Mouse (Mus musculus) central nervous system, embryonic 11.5 days (tissue): ENCODE results near the gene Gbp5. TPM values are rescaled to one million over a fixed set of nuclear protein-coding genes. Genes with fewer than 3 reads are reported as not detected.

Experiments
- polyA plus RNA-seq: library from polyadenylated mRNA; depleted of rRNA; stranded (reverse); fragments of >200 nt; gene quantifications from 2 replicates; pipeline ENCODE4 v1.2.3, GENCODE M21; 2012; rRNA removed

Gbp5 gene
- 0.04 and 0.05 TPM in 2 replicates for polyA plus RNA-seq

DNA sequence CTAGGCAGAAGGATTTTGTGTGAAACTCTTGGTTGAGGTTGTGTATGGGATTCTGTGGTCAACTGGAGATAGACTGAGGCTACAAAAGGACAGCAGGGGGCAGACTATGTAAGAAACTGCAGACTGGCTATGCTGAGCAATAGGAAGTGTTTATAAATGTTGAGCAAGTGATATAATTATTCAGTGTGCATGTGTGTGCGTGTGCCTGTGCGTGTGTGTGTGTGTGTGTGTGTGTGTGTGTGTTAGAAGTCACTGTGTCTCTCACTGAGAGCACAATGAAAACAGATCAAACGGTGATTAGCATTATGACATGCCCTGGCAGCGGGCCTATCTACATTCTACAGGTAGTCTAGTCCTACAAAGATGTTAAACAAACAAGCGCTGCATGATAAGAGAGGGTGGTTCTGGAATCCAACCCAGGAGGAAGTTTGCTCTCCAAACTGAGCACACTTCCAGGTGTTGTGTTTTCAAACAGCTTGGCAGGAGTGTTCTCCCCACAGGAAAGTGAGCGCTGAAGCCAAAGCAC, at the start of gene Gbp5:
TSS of gene Gbp5 (plus strand) at position 443 of the 526 bp plus-strand sequence.

DNA sequence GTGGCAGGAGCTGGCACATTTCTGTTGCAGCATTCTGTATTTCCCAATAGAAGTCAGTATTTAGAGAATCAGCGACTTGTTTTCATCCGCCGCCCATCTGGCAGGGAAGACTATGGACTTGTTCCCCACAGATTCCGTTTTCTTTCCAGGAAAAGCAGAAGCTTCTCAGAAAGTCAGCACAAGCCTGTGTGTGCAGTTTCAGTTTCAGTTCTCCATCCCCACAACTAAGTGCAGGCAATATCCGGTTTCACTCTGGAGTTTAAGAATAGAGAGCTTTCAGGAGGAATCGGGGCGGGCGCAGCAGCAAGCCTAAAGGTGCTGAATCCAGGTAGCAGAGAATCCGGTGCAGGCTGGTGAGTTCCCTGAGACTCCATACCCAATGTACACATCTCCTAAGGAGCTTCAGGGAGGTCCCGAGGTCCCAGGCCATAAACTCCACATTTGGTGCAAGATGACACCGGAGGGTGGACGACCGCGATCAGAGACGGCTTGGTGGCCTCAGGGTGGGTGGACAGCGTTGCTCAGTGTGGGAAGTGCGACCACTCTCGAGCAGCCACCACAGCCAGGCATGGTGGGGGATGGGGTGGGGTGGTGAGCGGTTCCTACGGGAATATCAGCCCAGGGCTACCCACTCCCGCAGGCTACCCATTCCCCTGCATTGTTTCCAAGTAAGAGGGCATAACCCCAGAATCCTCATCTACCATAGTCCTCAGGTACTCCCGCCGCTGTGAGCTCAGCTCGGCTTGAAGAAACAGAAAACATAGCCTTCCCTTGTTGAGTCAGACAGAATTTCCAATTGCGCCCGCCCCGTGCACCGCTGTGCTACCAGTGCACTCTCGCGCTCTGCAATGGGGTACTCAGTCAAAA, 36.5 kb downstream of the Gbp5 start, which contains the start of gene Gbp7:
TSS of gene Gbp7 (plus strand) at position 256 of the 867 bp plus-strand sequence.

DNA sequence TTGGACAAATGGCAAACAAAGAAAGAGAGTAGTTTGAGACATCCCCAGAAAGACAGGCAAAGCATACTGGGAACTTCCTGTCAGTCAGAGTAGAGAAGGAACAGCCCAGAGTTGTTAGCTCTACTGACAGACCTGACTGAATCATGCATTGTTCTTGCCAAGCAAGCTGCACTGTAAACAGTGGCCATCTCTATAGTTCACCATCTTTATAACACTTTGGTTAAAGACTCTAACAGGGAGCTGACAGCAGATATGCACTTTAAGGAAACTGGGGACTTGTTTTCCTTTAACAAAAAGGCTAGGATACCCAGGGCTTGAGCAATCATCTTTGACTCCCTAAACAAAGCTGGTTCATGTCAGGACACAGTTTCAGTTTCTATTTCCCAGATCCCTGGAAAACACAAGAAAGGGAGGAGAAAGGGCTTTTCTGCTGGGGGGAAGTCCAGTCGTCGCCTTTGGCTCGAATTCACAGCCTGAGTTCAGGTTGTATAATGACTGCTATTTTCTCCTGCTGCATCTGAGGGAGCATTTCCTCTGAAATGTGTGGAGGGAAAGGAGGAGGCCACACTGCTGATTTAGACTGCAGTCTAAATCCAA, 66.0 kb downstream of the Gbp5 start, which contains the start of gene Gbp3:
TSS of gene Gbp3 (plus strand) at position 395 of the 597 bp plus-strand sequence.

Other genes starting within 250 kb of the Gbp5 start
- 14.6 and 22.9 TPM in 2 replicates for gene Pdlim5, start 98.3 kb upstream of the Gbp5 start, polyA plus RNA-seq
- 0.65 and 0.67 TPM in 2 replicates for gene Gbp7, start 36.4 kb downstream of the Gbp5 start, polyA plus RNA-seq
- gene Gbp3, start 66.0 kb downstream of the Gbp5 start, polyA plus RNA-seq, result 0.89 and 1.0 TPM in 2 replicates
- not detected in 2 replicates for gene Gbp2b, start 100.9 kb downstream of the Gbp5 start, polyA plus RNA-seq
- gene Gbp2, start 126.6 kb downstream of the Gbp5 start, polyA plus RNA-seq, result 0.21 and 0.35 TPM in 2 replicates
- gene Kyat3, start 207.1 kb downstream of the Gbp5 start, polyA plus RNA-seq, result 6.4 and 9.8 TPM in 2 replicates